Mouse (Mus musculus) MEL (cell line): Measurements from ENCODE around the gene Crybg3.

Experiments used
- CTCF ChIP-seq, 3 experiments: IDR thresholded peaks in 2 of 3; conservative IDR thresholded peaks in 1 of 3; 2 replicates each; pipeline ENCODE4 v1.5.1; 2011 to 2012; ENCODE audit warnings: low read length in 3 of 3, low read depth in 2 of 3, mild to moderate bottlenecking in 2 of 3, improper control_type of control experiment in 1 of 3, inconsistent platforms in 1 of 3, mixed read lengths in 1 of 3, moderate library complexity in 1 of 3; ENCODE audit not compliant: control insufficient read depth in 1 of 3, insufficient read depth in 1 of 3, poor library complexity in 1 of 3, severe bottlenecking in 1 of 3
- MAFK ChIP-seq: IDR thresholded peaks from 2 replicates; pipeline ENCODE4 v1.6.1; 2011; ENCODE audit warnings: low read depth, mild to moderate bottlenecking, low read length, improper control_type of control experiment, borderline replicate concordance
- POLR2A ChIP-seq, 2 experiments: IDR thresholded peaks; 2 replicates each; pipeline ENCODE4 v1.6.1; 2011 to 2012; ENCODE audit warnings: low read length in 2 of 2, mild to moderate bottlenecking in 2 of 2, control low read depth in 1 of 2, improper control_type of control experiment in 1 of 2, low read depth in 1 of 2, moderate library complexity in 1 of 2; ENCODE audit not compliant: control insufficient read depth in 1 of 2, insufficient read depth in 1 of 2, poor library complexity in 1 of 2
- POLR2AphosphoS2 ChIP-seq: IDR thresholded peaks from 2 replicates; pipeline ENCODE4 v1.6.1; 2011; ENCODE audit warnings: low read length, improper control_type of control experiment
- ZC3H11A ChIP-seq: IDR thresholded peaks from 2 replicates; pipeline ENCODE4 v1.6.1; 2012; ENCODE audit warnings: low read depth, mild to moderate bottlenecking, inconsistent platforms, low read length, improper control_type of control experiment

DNA sequence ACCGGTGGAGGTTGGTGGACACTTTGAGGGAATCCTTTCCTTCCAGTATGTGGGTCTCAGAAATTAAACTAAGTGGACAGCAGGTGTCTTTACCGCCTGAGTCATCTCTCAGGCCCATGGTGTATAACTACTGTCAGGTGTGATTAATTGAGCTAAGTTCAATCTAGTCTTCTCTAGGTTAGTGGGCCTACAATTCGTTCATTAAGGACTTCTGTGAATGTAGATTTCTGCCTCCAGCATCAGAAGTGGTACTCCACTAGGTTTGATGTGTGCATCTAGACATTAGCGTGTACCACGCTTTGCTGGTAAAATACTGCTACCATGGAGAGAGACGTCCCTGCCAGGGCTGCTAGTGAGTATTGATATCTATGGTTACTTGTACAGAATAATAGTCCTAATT, 128.2 kb downstream of the Crybg3 start:
- TF ChIP-seq POLR2A (IDR thresholded peaks at IDR 0.05; ENCODE audit: control insufficient read depth in 1 of 2, insufficient read depth in 1 of 2, low read depth in 1 of 2, low read length in 2 of 2, poor library complexity in 1 of 2): no peak
- TF ChIP-seq ZC3H11A: no peak
- no peak for TF ChIP-seq CTCF (IDR thresholded peaks at IDR 0.05 in 2 of 3, conservative IDR thresholded peaks at IDR 0.05 in 1 of 3; ENCODE audit: control insufficient read depth in 1 of 3, insufficient read depth in 1 of 3, low read depth in 2 of 3, low read length in 3 of 3, poor library complexity in 1 of 3, severe bottlenecking in 1 of 3)
- no peak for TF ChIP-seq POLR2AphosphoS2
- TF ChIP-seq MAFK: no peak
